17 mouse cellular contexts compared by ENCODE assay signal in genomic region chr17:30056226-30056625, GRCm38 (mm10). TPM values are rescaled to one million over a fixed set of nuclear protein-coding genes. Genes with fewer than 3 reads are reported as not detected.
DNase-seq lines count a peak whose midpoint lies in the region; ATAC-seq and TF ChIP-seq lines count a peak whose summit lies in the region.
"Had no signal": no experiment of that assay in that cellular context is flagged by ENCODE, and none has a peak within 500 bp of the region (broad histone marks: within the 10 kb centered on the region; RNA-seq: fewer than 3 reads in every experiment).

No protein-coding gene starts in this region.

- no peak overlapping the region for H3K27ac ChIP-seq in embryonic facial prominence, embryonic 14.5 days (replicated peaks; ENCODE audit: low read depth, low read length)
- H3K27ac ChIP-seq in embryonic facial prominence, embryonic 10.5 days (replicated peaks) = no peak overlapping the region
- H3K27ac ChIP-seq in intestine, embryonic 14.5 days (ENCODE audit: low read depth) = no peak overlapping the region
- no peak overlapping the region for H3K27ac ChIP-seq in intestine, postnatal 0 days (ENCODE audit: low read depth, low read length)
- H3K27ac ChIP-seq: hindbrain, embryonic 14.5 days; midbrain, embryonic 13.5 days had no signal

- H3K36me3 ChIP-seq in embryonic facial prominence, embryonic 14.5 days (ENCODE audit: control insufficient read depth, insufficient read depth, low read length) = peaks cover 7% of the 10 kb centered on the region; the same call in 1 of the 2 replicates
- H3K36me3 ChIP-seq in embryonic facial prominence, embryonic 10.5 days (replicated peaks) = peaks cover 26% of the 10 kb centered on the region
- no peaks in the 10 kb centered on the region for H3K36me3 ChIP-seq in intestine, embryonic 14.5 days (ENCODE audit: control insufficient read depth, insufficient read depth, low read length)
- no peaks in the 10 kb centered on the region for H3K36me3 ChIP-seq in intestine, postnatal 0 days (ENCODE audit: control insufficient read depth, insufficient read depth)

- H3K27me3 ChIP-seq in embryonic facial prominence, embryonic 14.5 days (replicated peaks; ENCODE audit: control insufficient read depth, insufficient read depth, low read length) = no peaks in the 10 kb centered on the region
- H3K27me3 ChIP-seq in embryonic facial prominence, embryonic 10.5 days (replicated peaks; ENCODE audit: low read depth, poor library complexity, severe bottlenecking) = no peaks in the 10 kb centered on the region
- H3K27me3 ChIP-seq in intestine, embryonic 14.5 days (replicated peaks; ENCODE audit: control insufficient read depth, insufficient read depth, low read length) = no peaks in the 10 kb centered on the region
- H3K27me3 ChIP-seq in intestine, postnatal 0 days (replicated peaks; ENCODE audit: control insufficient read depth, insufficient read depth, low read length) = no peaks in the 10 kb centered on the region
- H3K27me3 ChIP-seq: midbrain, embryonic 13.5 days had no signal

- 0 out of 2 replicates have a peak, but pooled peaks cover 4% of the 10 kb centered on the region for H3K9me3 ChIP-seq in embryonic facial prominence, embryonic 14.5 days (ENCODE audit: control insufficient read depth, low read length)
- H3K9me3 ChIP-seq in embryonic facial prominence, embryonic 10.5 days = no peaks in the 10 kb centered on the region
- no peaks in the 10 kb centered on the region for H3K9me3 ChIP-seq in intestine, embryonic 14.5 days (ENCODE audit: control insufficient read depth, low read length)
- no peaks in the 10 kb centered on the region for H3K9me3 ChIP-seq in intestine, postnatal 0 days (ENCODE audit: control insufficient read depth)
- H3K9me3 ChIP-seq: midbrain, embryonic 13.5 days had no signal

- no peak overlapping the region for H3K9ac ChIP-seq in embryonic facial prominence, embryonic 14.5 days (ENCODE audit: low read depth, low read length)
- H3K9ac ChIP-seq in intestine, embryonic 14.5 days (ENCODE audit: low read length) = no peak overlapping the region
- no peak overlapping the region for H3K9ac ChIP-seq in intestine, postnatal 0 days (ENCODE audit: low read depth, low read length)
- H3K9ac ChIP-seq: hindbrain, embryonic 14.5 days; midbrain, embryonic 13.5 days had no signal

- peak; percentile 41 for DNase-seq in embryonic facial prominence, embryonic 14.5 days (ENCODE audit: low spot score)
- DNase-seq in embryonic facial prominence, embryonic 10.5 days (ENCODE audit: low spot score) = no peak
- peak; percentile 44 for DNase-seq in intestine, embryonic 14.5 days (ENCODE audit: low spot score)
- peak; percentile 13 for DNase-seq in gastrocnemius, postnatal 14 days
- DNase-seq in kidney, postnatal 4 days = peak; percentile 30 to 39
- no peak for DNase-seq in cerebellum, postnatal 25 days
- DNase-seq: B cell, adult 2 months; cerebellum, adult 11 months; cerebellum, postnatal 36 days; liver; lung, adult 18-20 months; right cerebral cortex, adult 18-20 months; thymus, postnatal 14 days had no signal

- no peak for TF ChIP-seq CTCF in intestine, postnatal 0 days (IDR thresholded peaks at IDR 0.05; ENCODE audit: low read depth)

- ATAC-seq in embryonic facial prominence, embryonic 14.5 days (ENCODE audit: low read depth) = no peak
- no peak for ATAC-seq in intestine, embryonic 14.5 days (replicated peaks; ENCODE audit: low FRiP score, low TSS enrichment, low read depth)
- ATAC-seq in intestine, postnatal 0 days = no peak
- ATAC-seq: midbrain, embryonic 13.5 days had no signal

- WGBS in embryonic facial prominence, embryonic 14.5 days = 87% methylated on average over 5 of the region's 5 CpGs
- 90% methylated on average over 5 of the region's 5 CpGs for WGBS in embryonic facial prominence, embryonic 10.5 days
- WGBS in intestine, embryonic 14.5 days = 83% methylated on average over 5 of the region's 5 CpGs
- WGBS in intestine, postnatal 0 days = 85% methylated on average over 5 of the region's 5 CpGs

- intact Hi-C loops in gastrocnemius, postnatal 14 days (cut with DNase I; ENCODE audit: low total_unique reads) = no loop called here

- H3K4me3 ChIP-seq in embryonic facial prominence, embryonic 14.5 days (ENCODE audit: low read depth, low read length) = no peak overlapping the region
- no peak overlapping the region for H3K4me3 ChIP-seq in embryonic facial prominence, embryonic 10.5 days
- no peak overlapping the region for H3K4me3 ChIP-seq in intestine, embryonic 14.5 days (ENCODE audit: low read depth, low read length)
- no peak overlapping the region for H3K4me3 ChIP-seq in intestine, postnatal 0 days (ENCODE audit: low read depth, low read length)
- H3K4me3 ChIP-seq: midbrain, embryonic 13.5 days; myocyte had no signal

- peaks cover 2% of the 10 kb centered on the region; the same call in 1 of the 2 replicates for H3K4me1 ChIP-seq in embryonic facial prominence, embryonic 14.5 days (ENCODE audit: control insufficient read depth, insufficient read depth, low read length)
- H3K4me1 ChIP-seq in embryonic facial prominence, embryonic 10.5 days = peaks cover 9% of the 10 kb centered on the region; the same call in 1 of the 2 replicates
- peaks cover 4% of the 10 kb centered on the region; the same call in 1 of the 2 replicates for H3K4me1 ChIP-seq in intestine, embryonic 14.5 days (replicated peaks; ENCODE audit: control insufficient read depth, insufficient read depth, low read length)
- peaks cover 8% of the 10 kb centered on the region; the same call in 1 of the 2 replicates for H3K4me1 ChIP-seq in intestine, postnatal 0 days (replicated peaks; ENCODE audit: control insufficient read depth, insufficient read depth, low read length)

- no peak overlapping the region for H3K4me2 ChIP-seq in embryonic facial prominence, embryonic 14.5 days (ENCODE audit: low read depth, low read length)
- no peak overlapping the region for H3K4me2 ChIP-seq in intestine, embryonic 14.5 days (ENCODE audit: low read length)
- no peak overlapping the region for H3K4me2 ChIP-seq in intestine, postnatal 0 days (replicated peaks; ENCODE audit: low read depth)
- H3K4me2 ChIP-seq: hindbrain, embryonic 14.5 days; midbrain, embryonic 13.5 days had no signal

RNA-seq across cellular contexts. Expression of gene Zfand3, which starts 51.7 kb away (rescaled TPM):
- 41.0 and 43.3 TPM in 2 replicates for polyA plus RNA-seq in embryonic facial prominence, embryonic 14.5 days (2014; fragmentation: Nextera tagmentation; extraction: Ambion mirVana)
- 59.1 and 62.5 TPM in 2 replicates for polyA plus RNA-seq in embryonic facial prominence, embryonic 10.5 days (2016; fragmentation: Nextera tagmentation; extraction: Ambion mirVana)
- polyA plus RNA-seq in intestine, embryonic 14.5 days (2014; fragmentation: Nextera tagmentation; extraction: Ambion mirVana) = 40.9 and 42.6 TPM in 2 replicates
- 38.0 and 40.5 TPM in 2 replicates for polyA plus RNA-seq in intestine, postnatal 0 days (2015; fragmentation: Nextera tagmentation; extraction: Ambion mirVana)
- 100 to 1,000 TPM in 1 of 2 experiments, 10 to 100 TPM in 1; 85.6 to 105 TPM for total RNA-seq in gastrocnemius, postnatal 14 days (2021)

Comparison
In these comparisons a context has a peak if more than half of its experiments do, and no peak if none do; other contexts are left out.
1. DNase-seq: peak in embryonic facial prominence, embryonic 14.5 days (single experiment), intestine, embryonic 14.5 days (single experiment), gastrocnemius, postnatal 14 days (single experiment) and kidney, postnatal 4 days (2 of 2); none in embryonic facial prominence, embryonic 10.5 days (single experiment) and cerebellum, postnatal 25 days (0 of 2).